Mouse (Mus musculus): ENCODE measurements around the gene Eif2b3.

DNA sequence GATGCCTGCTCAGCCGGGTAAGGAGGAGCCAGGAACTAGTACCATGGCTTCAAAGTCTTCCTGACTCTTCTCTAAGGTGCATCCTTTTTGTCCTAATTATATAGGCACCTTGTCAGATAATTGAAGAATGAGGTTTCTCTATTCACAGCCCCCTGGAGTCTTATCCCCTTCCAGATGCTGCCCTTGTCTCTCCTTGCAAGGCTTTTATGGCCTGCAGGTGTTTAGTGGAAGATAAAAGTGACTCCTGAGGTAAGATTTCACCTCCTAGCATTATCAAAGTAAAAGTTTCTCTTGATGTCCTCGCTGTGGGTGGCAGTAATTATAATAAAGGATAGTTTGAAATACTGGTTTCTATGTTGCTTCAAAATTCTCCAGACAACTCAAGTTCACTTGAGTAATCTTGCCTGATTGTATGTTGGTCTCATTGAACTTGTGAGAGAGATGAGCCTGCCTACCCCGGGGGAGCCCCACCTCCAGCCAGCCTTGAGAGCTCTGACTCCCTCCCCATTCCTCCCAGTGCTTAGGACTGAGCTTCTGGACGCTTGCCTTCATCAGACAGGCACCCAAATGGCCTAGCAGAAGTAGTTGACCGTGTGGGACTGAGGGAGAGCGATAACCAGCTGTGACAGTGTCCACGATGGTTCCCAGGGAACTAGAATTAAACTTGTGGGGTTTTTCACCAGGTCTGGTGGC lies 68.9 kb downstream of the Eif2b3 start:
- TF ChIP-seq CTCF (IDR thresholded peaks at IDR 0.05; ENCODE audit: borderline replicate concordance, control insufficient read depth, extremely low read depth, insufficient read depth, low read length, poor library complexity) (no peak), POLR2A (IDR thresholded peaks at IDR 0.05; ENCODE audit: control insufficient read depth, extremely low read depth, insufficient read depth, low read length, poor library complexity) (no peak)
